Mouse (Mus musculus): ENCODE data around the gene Suclg2. TPM values are rescaled to one million over a fixed set of nuclear protein-coding genes. Genes with fewer than 3 reads are reported as not detected.
"Not testable (repeated sequence)": the region's sequence is repeated elsewhere in the genome, so short reads cannot be mapped to it uniquely, and the experiment has no call there.

Suclg2 gene
- polyA plus RNA-seq, 1 experiment from 2014 or later, result 105 TPM

GRCm38 (mm10) chr6:95620804-95621203 is 97.8 kb downstream of the Suclg2 start:
- no peaks in the 10 kb centered on the region for H3K27me3 ChIP-seq (ENCODE audit: control insufficient read depth, insufficient read depth, low read length)
- H3K36me3 ChIP-seq (ENCODE audit: control insufficient read depth, insufficient read depth), result no peaks in the 10 kb centered on the region
- H3K9me3 ChIP-seq (replicated peaks; ENCODE audit: control insufficient read depth, low read length), result no peaks in the 10 kb centered on the region
- no peaks in the 10 kb centered on the region for H3K4me1 ChIP-seq (ENCODE audit: control insufficient read depth, insufficient read depth, low read length)
- no peak overlapping the region for H3K9ac ChIP-seq (ENCODE audit: low read length)
- no peak for ATAC-seq (replicated peaks; ENCODE audit: extremely low read depth, insufficient read depth, low FRiP score)
- no peak overlapping the region for H3K27ac ChIP-seq (ENCODE audit: low read length)
- 76% methylated on average over 4 of the region's 4 CpGs for WGBS
- no peak overlapping the region for H3K4me2 ChIP-seq (ENCODE audit: low read depth, low read length)
- H3K4me3 ChIP-seq (ENCODE audit: low read length), result no peak overlapping the region

GRCm38 (mm10) chr6:95619817-95620216 is 98.8 kb downstream of the Suclg2 start:
- Histone ChIP-seq H3K27me3 (ENCODE audit: control insufficient read depth, insufficient read depth, low read length) (no peaks in the 10 kb centered on the region), H3K27ac (ENCODE audit: low read length) (no peak overlapping the region), H3K4me2 (ENCODE audit: low read depth, low read length) (no peak overlapping the region), H3K4me1 (ENCODE audit: control insufficient read depth, insufficient read depth, low read length) (no peaks in the 10 kb centered on the region), H3K4me3 (ENCODE audit: low read length) (no peak overlapping the region), H3K9me3 (replicated peaks; ENCODE audit: control insufficient read depth, low read length) (no peaks in the 10 kb centered on the region), H3K36me3 (ENCODE audit: control insufficient read depth, insufficient read depth) (no peaks in the 10 kb centered on the region), H3K9ac (ENCODE audit: low read length) (no peak overlapping the region)
- ATAC-seq (replicated peaks; ENCODE audit: extremely low read depth, insufficient read depth, low FRiP score), result no peak

- no peaks in the 10 kb centered on the region for H3K27me3 ChIP-seq (ENCODE audit: control insufficient read depth, insufficient read depth, low read length)
- ATAC-seq (replicated peaks; ENCODE audit: extremely low read depth, insufficient read depth, low FRiP score), result no peak
- H3K9me3 ChIP-seq (replicated peaks; ENCODE audit: control insufficient read depth, low read length), result no peaks in the 10 kb centered on the region
- H3K27ac ChIP-seq (ENCODE audit: low read length), result no peak overlapping the region
- 84% methylated on average over 4 of the region's 4 CpGs for WGBS
- no peak overlapping the region for H3K4me3 ChIP-seq (ENCODE audit: low read length)
- no peaks in the 10 kb centered on the region for H3K4me1 ChIP-seq (ENCODE audit: control insufficient read depth, insufficient read depth, low read length)
- no peak overlapping the region for H3K4me2 ChIP-seq (ENCODE audit: low read depth, low read length)
- H3K9ac ChIP-seq (ENCODE audit: low read length), result no peak overlapping the region
- H3K36me3 ChIP-seq (ENCODE audit: control insufficient read depth, insufficient read depth), result no peaks in the 10 kb centered on the region
Observed at GRCm38 (mm10) chr6:95618434-95618833, 100.2 kb downstream of the Suclg2 start.

- Histone ChIP-seq H3K27me3 (ENCODE audit: control insufficient read depth, insufficient read depth, low read length) (no peaks in the 10 kb centered on the region), H3K4me1 (ENCODE audit: control insufficient read depth, insufficient read depth, low read length) (no peaks in the 10 kb centered on the region), H3K9me3 (replicated peaks; ENCODE audit: control insufficient read depth, low read length) (no peaks in the 10 kb centered on the region), H3K9ac (ENCODE audit: low read length) (no peak overlapping the region), H3K4me2 (ENCODE audit: low read depth, low read length) (no peak overlapping the region), H3K27ac (ENCODE audit: low read length) (no peak overlapping the region), H3K4me3 (ENCODE audit: low read length) (no peak overlapping the region), H3K36me3 (ENCODE audit: control insufficient read depth, insufficient read depth) (no peaks in the 10 kb centered on the region)
- WGBS, result 79% methylated on average over 3 of the region's 3 CpGs
- ATAC-seq (replicated peaks; ENCODE audit: extremely low read depth, insufficient read depth, low FRiP score), result no peak
Observed at GRCm38 (mm10) chr6:95613228-95613627, 105.4 kb downstream of the Suclg2 start.

- Histone ChIP-seq H3K9me3 (replicated peaks; ENCODE audit: control insufficient read depth, low read length) (no peaks in the 10 kb centered on the region), H3K4me3 (ENCODE audit: low read length) (no peak overlapping the region), H3K27me3 (ENCODE audit: control insufficient read depth, insufficient read depth, low read length) (no peaks in the 10 kb centered on the region), H3K4me2 (ENCODE audit: low read depth, low read length) (no peak overlapping the region), H3K4me1 (ENCODE audit: control insufficient read depth, insufficient read depth, low read length) (no peaks in the 10 kb centered on the region), H3K27ac (ENCODE audit: low read length) (no peak overlapping the region), H3K36me3 (ENCODE audit: control insufficient read depth, insufficient read depth) (no peaks in the 10 kb centered on the region), H3K9ac (ENCODE audit: low read length) (no peak overlapping the region)
- no peak for ATAC-seq (replicated peaks; ENCODE audit: extremely low read depth, insufficient read depth, low FRiP score)
- 78% methylated on average over 3 of the region's 3 CpGs for WGBS
Observed at GRCm38 (mm10) chr6:95612412-95613022, 106.1 kb downstream of the Suclg2 start.

GRCm38 (mm10) chr6:95611059-95611458 is 107.5 kb downstream of the Suclg2 start:
- no peaks in the 10 kb centered on the region for H3K4me1 ChIP-seq (ENCODE audit: control insufficient read depth, insufficient read depth, low read length)
- no peaks in the 10 kb centered on the region for H3K9me3 ChIP-seq (replicated peaks; ENCODE audit: control insufficient read depth, low read length)
- H3K36me3 ChIP-seq (ENCODE audit: control insufficient read depth, insufficient read depth), result no peaks in the 10 kb centered on the region
- no peaks in the 10 kb centered on the region for H3K27me3 ChIP-seq (ENCODE audit: control insufficient read depth, insufficient read depth, low read length)
- H3K4me3 ChIP-seq (ENCODE audit: low read length), result no peak overlapping the region
- H3K27ac ChIP-seq (ENCODE audit: low read length), result no peak overlapping the region
- WGBS, result 85% methylated on average over 3 of the region's 3 CpGs
- no peak for ATAC-seq (replicated peaks; ENCODE audit: extremely low read depth, insufficient read depth, low FRiP score)
- no peak overlapping the region for H3K4me2 ChIP-seq (ENCODE audit: low read depth, low read length)
- no peak overlapping the region for H3K9ac ChIP-seq (ENCODE audit: low read length)

GRCm38 (mm10) chr6:95608123-95608522 is 110.5 kb downstream of the Suclg2 start:
- Histone ChIP-seq H3K4me3 (ENCODE audit: low read length) (no peak overlapping the region), H3K4me1 (ENCODE audit: control insufficient read depth, insufficient read depth, low read length) (no peaks in the 10 kb centered on the region), H3K4me2 (ENCODE audit: low read depth, low read length) (no peak overlapping the region), H3K36me3 (ENCODE audit: control insufficient read depth, insufficient read depth) (no peaks in the 10 kb centered on the region), H3K27ac (ENCODE audit: low read length) (no peak overlapping the region), H3K9ac (ENCODE audit: low read length) (no peak overlapping the region), H3K9me3 (replicated peaks; ENCODE audit: control insufficient read depth, low read length) (no peaks in the 10 kb centered on the region), H3K27me3 (ENCODE audit: control insufficient read depth, insufficient read depth, low read length) (no peaks in the 10 kb centered on the region)
- WGBS, result 79% methylated on average over 3 of the region's 3 CpGs
- ATAC-seq (replicated peaks; ENCODE audit: extremely low read depth, insufficient read depth, low FRiP score), result no peak

DNA sequence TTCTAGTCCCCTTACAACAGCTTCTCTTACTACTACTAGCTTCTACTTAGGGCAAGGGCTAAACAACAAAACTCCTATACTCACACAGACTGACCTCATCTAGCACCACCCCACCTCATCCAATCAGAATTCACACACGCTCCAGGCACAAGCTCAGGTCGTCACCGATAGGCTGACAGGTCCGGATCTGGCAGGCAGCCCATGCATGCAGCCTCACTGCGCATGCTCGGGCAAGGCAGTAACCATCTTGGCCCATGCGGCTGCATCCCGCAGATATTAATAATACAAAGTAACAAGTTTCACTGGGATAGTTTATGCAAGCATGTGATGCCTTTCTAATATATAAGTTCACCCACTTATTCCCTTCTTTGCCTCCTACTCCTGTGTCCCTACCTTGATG is 117.9 kb downstream of the Suclg2 start:
- not testable (repeated sequence) for H3K4me3 ChIP-seq (ENCODE audit: low read length); ATAC-seq (replicated peaks; ENCODE audit: extremely low read depth, insufficient read depth, low FRiP score); H3K36me3 ChIP-seq (ENCODE audit: control insufficient read depth, insufficient read depth); H3K27ac ChIP-seq (ENCODE audit: low read length); H3K27me3 ChIP-seq (ENCODE audit: control insufficient read depth, insufficient read depth, low read length); H3K9ac ChIP-seq (ENCODE audit: low read length); H3K9me3 ChIP-seq (replicated peaks; ENCODE audit: control insufficient read depth, low read length); H3K4me1 ChIP-seq (ENCODE audit: control insufficient read depth, insufficient read depth, low read length); H3K4me2 ChIP-seq (ENCODE audit: low read depth, low read length)
- 85% methylated on average over 8 of the region's 8 CpGs for WGBS

DNA sequence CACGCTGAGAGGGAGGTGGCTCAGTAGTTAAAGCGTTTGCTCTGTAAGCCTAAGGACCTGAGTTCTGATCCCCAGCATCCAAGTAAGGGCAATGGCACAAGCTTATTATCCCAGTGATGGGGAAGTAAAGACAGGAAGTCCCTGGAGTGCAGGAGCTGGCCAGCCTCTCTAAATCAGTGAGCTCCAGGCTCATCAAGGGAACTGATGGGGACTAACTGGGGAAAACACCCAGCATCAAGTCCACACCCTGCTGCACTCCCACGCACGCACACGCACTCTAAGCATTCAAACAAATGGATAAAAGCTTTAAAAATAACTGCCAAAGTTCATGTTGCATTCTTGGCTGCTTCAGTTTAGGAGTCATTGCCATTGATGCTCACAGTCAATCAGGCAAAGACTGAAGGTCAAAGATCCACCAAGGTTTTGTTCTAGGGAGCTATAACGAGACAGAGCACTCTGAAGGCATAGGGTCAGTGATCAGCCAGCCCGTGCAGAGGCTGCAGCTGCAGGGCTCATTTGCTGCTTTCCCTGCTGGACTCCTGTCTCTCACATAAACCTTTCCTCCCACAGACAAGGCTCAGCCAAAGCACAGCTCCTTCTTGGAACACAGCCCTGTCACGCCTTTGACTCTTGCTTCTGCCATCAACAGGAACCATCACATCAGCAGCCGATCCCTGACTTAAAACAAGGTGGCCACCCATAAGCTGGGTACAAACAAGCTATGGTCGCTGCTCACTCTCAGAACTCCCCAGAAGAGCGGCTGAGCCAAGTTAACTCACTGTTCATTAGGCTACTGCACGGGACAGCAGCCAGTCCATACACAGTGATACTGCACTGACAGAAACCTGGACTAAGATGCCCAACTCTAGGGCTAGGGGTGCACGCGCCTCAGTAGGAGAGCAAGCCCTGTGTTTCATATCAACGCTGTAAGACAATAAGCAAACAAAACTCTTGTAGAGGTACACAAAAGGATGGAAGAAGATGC is 121.5 kb downstream of the Suclg2 start:
- no peak overlapping the region for H3K4me3 ChIP-seq (ENCODE audit: low read length)
- peaks cover 5% of the 10 kb centered on the region; the same call in 1 of the 2 replicates for H3K36me3 ChIP-seq (ENCODE audit: control insufficient read depth, insufficient read depth)
- no peak for ATAC-seq (replicated peaks; ENCODE audit: extremely low read depth, insufficient read depth, low FRiP score)
- H3K27ac ChIP-seq (ENCODE audit: low read length), result no peak overlapping the region
- WGBS, result 68% methylated on average over 15 of the region's 15 CpGs
- 0 out of 2 replicates have a peak, but pooled peaks cover 3% of the 10 kb centered on the region for H3K4me1 ChIP-seq (ENCODE audit: control insufficient read depth, insufficient read depth, low read length)
- no peaks in the 10 kb centered on the region for H3K27me3 ChIP-seq (ENCODE audit: control insufficient read depth, insufficient read depth, low read length)
- no peaks in the 10 kb centered on the region for H3K9me3 ChIP-seq (replicated peaks; ENCODE audit: control insufficient read depth, low read length)
- no peak overlapping the region for H3K4me2 ChIP-seq (ENCODE audit: low read depth, low read length)
- H3K9ac ChIP-seq (ENCODE audit: low read length), result no peak overlapping the region
